Mouse (Mus musculus) CD4-positive, CD25-positive, alpha-beta regulatory T cell, adult 4 months (primary cell): Measurements from ENCODE around the gene Mamdc2. TPM values are rescaled to one million over a fixed set of nuclear protein-coding genes. Genes with fewer than 3 reads are reported as not detected.

Experiments used
- ATAC-seq: one replicate; pipeline ENCODE4 v1.8.0; 2017
- polyA plus RNA-seq, 2 experiments: library from polyadenylated mRNA; unstranded; fragments of 100-300 nt; shearing (Covaris generic); gene quantifications; one replicate each; pipeline ENCODE4 v1.2.1; 2017

Mamdc2 gene
- polyA plus RNA-seq, 2 experiments from 2014 or later, result not detected

- no peak for ATAC-seq
Measured at GRCm38 (mm10) chr19:23354738-23355137, 93.5 kb downstream of the Mamdc2 start.

DNA sequence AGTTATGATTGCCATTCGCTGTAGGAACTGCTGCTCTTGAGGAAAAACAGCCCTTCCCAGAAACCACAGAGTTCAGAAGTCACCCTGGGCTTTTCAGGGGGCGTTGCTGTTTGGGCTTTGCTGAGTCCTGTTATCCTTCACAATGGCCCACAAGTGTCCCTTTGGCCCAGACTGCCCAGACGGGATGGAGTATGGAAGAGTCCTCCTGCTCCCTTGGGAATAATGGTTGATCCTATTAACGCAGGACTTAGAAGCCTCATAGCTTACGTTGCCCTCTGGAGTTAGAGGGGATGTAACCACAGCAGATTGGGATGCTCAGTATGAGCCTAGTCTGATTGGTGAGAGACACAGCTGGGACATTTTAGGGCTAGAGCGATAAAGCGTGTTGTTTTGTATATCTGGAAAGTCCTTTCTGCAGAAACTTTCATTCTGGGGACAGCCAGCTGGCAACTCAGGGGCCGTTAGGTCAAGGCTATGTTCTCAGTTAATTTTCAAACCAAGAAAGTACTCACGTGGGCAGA is 94.3 kb downstream of the Mamdc2 start:
- no peak for ATAC-seq

GRCm38 (mm10) chr19:23353161-23353560 is 95.1 kb downstream of the Mamdc2 start:
- ATAC-seq, result no peak

GRCm38 (mm10) chr19:23351808-23352491 is 96.3 kb downstream of the Mamdc2 start:
- ATAC-seq, result no peak

- ATAC-seq, result no peak
Measured at GRCm38 (mm10) chr19:23349930-23350329, 98.3 kb downstream of the Mamdc2 start.

DNA sequence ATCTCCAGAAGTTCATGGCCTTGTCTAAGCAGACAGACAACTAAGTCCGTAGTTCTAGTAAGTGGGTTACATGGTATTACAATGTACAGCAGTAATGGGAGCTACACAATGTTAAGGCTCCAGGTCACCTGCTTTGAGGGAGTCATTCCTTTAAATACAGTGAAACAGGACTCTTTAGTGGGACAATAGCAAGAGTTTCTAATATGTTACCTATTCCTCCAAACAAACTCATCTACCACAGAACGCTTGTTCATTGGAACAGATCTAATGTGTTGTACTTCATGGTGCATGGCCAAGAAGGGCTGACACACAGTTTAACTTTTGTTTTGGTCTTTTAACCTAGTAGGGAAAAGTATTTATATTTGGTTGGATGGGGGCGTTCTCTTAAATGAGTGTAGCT is 105.5 kb downstream of the Mamdc2 start:
- ATAC-seq, result no peak

DNA sequence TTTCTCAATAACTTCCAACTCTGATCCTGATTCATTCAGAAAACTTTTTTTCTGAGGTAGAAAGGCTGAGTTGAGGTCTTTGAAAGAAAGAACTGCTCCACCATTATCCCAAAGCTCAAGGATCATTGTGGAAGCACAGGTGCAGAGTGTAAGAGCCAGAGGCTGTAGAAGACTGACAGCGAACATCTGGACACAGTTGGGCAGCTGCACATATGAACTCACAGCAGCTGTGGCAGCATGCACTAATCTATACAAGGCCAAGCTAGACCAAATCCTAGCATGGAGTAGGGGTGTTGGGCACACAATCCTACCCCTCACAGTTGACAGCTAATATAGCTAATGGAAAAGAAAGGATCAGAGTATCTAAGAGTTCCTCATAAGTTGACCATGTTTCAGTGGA is 115.4 kb downstream of the Mamdc2 start:
- no peak for ATAC-seq

DNA sequence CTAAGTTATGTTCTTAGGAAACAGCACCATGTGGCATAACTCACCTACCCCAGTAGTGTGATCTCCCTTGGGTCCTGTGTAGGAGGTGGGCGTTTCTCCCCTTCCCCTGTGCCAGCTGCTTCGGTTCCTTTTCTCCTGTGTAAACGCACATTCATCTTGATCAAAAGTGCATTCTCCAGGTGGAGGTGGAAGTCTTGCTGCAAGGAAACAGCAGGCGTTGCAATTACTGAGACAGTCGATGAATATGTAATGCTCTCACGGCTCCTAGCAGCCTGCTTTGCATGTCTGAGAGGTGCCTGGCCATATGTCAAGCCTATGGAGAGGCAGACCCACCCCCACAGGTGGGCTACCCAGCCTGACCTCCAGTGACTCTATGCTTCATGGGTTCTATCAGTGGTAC is 117.4 kb downstream of the Mamdc2 start:
- ATAC-seq, result no peak

DNA sequence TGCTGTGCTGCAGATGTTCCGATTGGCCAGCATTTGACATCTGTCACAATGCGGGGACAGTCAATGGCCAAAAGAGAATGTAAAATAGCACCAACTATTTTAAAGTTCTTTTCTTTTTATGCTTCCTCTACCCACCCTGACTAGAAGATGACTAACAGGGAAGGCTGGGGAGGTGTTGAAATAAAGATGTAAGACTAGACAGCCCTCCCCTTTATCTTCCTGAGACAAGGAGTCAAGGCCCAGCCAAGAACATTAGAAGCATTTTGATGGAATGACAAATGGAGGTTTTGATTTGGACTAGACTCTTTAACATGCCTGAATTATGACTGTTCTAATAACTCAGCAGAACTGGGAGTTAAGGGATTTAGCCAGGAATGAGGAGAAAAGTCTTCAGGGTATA is 118.9 kb downstream of the Mamdc2 start:
- ATAC-seq, result no peak

DNA sequence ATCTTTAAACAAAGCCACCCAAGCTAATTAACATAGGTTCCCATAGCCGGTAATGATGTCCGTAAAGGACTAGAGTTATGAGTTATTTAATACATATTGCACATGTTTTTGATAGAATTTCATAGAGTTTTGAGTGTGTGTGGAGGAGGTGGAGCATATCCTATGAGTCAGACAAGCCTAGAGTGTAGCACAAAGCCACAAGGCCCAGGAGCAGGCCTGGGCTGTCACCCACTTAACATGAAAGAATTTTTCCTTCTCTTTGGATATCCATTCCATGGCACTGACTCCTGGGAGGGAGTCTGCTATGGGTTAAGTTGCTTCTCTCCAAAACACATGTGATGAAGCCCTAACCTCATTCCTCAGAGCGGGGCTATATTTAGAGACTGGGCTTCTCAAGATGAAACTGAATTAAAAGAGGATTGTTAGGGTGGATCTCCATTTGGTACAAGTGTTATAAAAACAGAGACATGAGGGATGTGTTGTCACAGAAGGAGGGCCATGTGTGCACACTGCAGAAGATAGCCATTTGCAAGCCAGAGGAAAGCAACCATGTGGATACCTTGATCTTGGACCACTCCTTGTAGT is 121.1 kb downstream of the Mamdc2 start:
- ATAC-seq, result no peak

- ATAC-seq, result peak; percentile 99
Measured at GRCm38 (mm10) chr19:23323107-23323506, 125.1 kb downstream of the Mamdc2 start.

DNA sequence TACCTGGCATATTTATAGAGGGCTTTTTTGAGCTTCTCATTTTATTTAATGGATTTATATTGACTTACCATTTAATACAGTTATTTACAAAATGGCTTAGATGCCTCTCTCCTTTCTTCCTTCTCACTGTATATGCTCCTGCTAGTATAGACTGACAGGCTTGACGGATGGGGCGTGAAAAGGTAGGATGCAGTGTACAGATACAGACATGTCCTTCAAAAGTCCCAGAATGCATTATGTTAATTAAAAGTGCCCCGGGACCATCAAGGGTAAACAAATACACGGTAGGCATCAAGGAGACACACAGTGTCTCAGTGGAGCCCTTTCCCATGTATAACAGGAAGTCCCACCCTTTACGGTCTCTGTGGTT is 130.3 kb downstream of the Mamdc2 start:
- ATAC-seq, result no peak

- no peak for ATAC-seq
Measured at GRCm38 (mm10) chr19:23317295-23317988, 130.8 kb downstream of the Mamdc2 start.

- no peak for ATAC-seq
Measured at GRCm38 (mm10) chr19:23316851-23317250, 131.4 kb downstream of the Mamdc2 start.

- peak; percentile 32 for ATAC-seq
Measured at GRCm38 (mm10) chr19:23309979-23310378, 138.3 kb downstream of the Mamdc2 start.

DNA sequence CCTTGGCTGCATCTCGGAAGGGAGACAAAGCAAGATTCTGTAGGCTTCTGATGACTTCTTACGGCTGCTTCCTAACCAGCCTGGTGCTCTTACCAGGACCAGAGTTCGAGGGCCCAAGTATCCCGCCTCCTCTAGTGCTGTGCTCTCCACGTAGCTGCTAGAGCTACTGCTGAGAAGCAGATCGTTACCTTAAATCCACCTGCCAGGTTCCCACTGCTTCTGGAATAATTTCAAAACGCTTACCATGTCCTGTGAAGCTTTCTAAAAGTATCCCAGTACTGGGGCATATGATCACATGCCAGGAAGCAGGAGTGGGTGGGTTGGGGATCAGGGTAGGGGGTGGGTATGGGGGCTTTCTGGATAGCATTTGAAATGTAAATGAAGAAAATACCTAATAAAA is 141.6 kb downstream of the Mamdc2 start:
- no peak for ATAC-seq

GRCm38 (mm10) chr19:23299987-23300386 is 148.3 kb downstream of the Mamdc2 start:
- ATAC-seq, result no peak

GRCm38 (mm10) chr19:23298917-23299316 is 149.3 kb downstream of the Mamdc2 start:
- ATAC-seq, result no peak

DNA sequence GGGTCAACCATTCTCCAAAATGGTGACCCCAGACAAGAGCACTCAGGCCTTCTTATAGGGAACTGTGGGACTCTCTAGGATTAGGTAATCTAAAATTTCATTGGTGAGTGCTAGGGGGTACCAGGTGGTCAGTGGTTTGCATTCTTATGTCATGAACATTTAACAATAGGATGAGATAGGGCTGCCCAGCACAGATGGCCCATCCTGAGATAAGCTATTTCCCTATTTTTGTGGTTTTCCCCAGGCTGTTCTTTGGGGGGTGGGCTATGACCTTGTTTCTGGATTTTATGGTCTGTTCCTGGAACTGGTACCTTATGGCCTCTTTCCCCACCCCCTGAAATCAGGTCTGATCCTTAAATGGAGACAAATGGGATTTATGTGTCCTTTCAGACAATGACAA is 151.1 kb downstream of the Mamdc2 start:
- ATAC-seq, result no peak

DNA sequence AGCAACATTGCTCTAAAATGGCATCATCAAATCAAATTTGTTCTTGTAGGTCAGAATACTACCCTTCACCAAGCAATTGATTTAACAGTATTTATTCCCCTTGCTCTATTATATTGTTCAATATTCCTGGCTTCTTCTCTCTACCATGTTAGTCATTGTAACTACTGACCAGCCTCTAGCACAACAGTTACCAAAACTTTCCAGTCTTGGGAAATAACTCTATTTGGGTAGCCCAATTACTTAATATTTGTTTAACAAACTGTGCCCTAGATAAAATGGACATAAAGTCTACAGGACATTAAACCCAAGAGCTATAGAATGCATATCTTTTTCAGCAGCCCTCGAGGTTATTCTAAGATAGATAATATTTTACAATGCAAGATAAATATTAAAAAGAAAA is 159.0 kb downstream of the Mamdc2 start:
- ATAC-seq, result no peak

GRCm38 (mm10) chr19:23281911-23282660 is 166.2 kb downstream of the Mamdc2 start:
- no peak for ATAC-seq

DNA sequence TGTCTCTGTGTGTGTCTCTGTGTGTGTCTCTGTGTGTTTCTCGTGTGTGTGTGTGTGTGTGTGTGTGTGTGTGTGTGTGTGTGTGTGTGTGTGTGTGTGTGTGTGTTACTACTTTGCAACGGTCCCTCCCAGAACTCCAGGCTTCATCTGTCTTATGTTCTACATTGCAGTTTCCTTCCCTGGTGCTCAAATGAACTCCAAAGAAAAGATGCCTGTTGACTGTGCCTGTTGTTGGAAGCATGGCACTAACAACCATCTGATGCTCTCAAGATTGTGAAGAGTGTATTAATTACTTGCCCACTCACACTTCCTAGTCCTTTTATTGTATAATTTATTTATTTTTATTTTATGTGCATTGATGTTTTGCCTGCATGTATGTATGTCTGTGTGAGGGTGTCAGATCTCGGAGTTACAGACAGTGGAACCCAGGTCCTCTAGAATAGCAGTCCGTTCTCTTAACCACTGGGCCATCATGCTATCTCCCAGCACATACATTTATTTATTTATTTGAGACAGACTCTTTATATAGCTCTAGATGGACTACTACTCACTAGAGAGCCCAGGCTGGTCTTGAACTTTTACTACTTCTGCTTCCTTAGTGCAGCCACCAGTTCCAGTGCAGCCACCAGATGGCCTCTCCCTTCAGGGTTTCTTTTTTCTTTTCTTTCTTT is 174.1 kb downstream of the Mamdc2 start:
- ATAC-seq, result peak; percentile 22
